Mouse (Mus musculus): ENCODE measurements around the gene Cyp3a44. TPM values are rescaled to one million over a fixed set of nuclear protein-coding genes. Genes with fewer than 3 reads are reported as not detected.

Gene Cyp3a44
- 0.08 and 0.09 TPM in 2 replicates for polyA plus RNA-seq (2015; fragmentation: Nextera tagmentation; extraction: Ambion mirVana)

GRCm38 (mm10) chr5:145805796-145806195, at the start of gene Cyp3a44:
TSS of gene Cyp3a44 (minus strand) at chr5:145805874.

Other genes with a start within 250 kb of the Cyp3a44 start
- not detected in 2 replicates for gene Cyp3a41b, start 221.1 kb downstream of the Cyp3a44 start, polyA plus RNA-seq (2015; fragmentation: Nextera tagmentation; extraction: Ambion mirVana)
- gene Cyp3a41a, start 85.7 kb downstream of the Cyp3a44 start, polyA plus RNA-seq (2015; fragmentation: Nextera tagmentation; extraction: Ambion mirVana), result 0.06 TPM in 1 of 2 replicates, not detected in the other
- gene Cyp3a11, start 74.1 kb upstream of the Cyp3a44 start, polyA plus RNA-seq (2015; fragmentation: Nextera tagmentation; extraction: Ambion mirVana), result 0.28 and 0.46 TPM in 2 replicates
- gene Cyp3a25, start 203.7 kb upstream of the Cyp3a44 start, polyA plus RNA-seq (2015; fragmentation: Nextera tagmentation; extraction: Ambion mirVana), result 0.23 and 0.35 TPM in 2 replicates

Data from skeletal muscle tissue, postnatal 0 days (tissue).